Mouse (Mus musculus) heart, postnatal 0 days (tissue): Measurements from ENCODE around the gene Col12a1. TPM values are rescaled to one million over a fixed set of nuclear protein-coding genes. Genes with fewer than 3 reads are reported as not detected.

Experiments
- ATAC-seq: fragments of 200-750 bp; cut with Nextera tagmentation; 2 replicates; pipeline ENCODE4 v1.8.0; 2017; ENCODE audit warnings: low read depth, moderate number of reproducible peaks, moderate library complexity; ENCODE audit not compliant: insufficient read depth
- DNase-seq: peaks from one replicate; pipeline ENCODE4 v3.0.0-alpha.2; 2016; ENCODE audit warnings: low spot score
- H3K27ac ChIP-seq: fragments of 300-500 bp; sonication (generic); 2 replicates; pipeline ENCODE4 v1.5.1; 2014; ENCODE audit warnings: low read depth, mild to moderate bottlenecking
- H3K27me3 ChIP-seq: fragments of 300-500 bp; sonication (generic); 2 replicates; pipeline ENCODE4 v1.6.1; 2014; ENCODE audit warnings: low read length, mixed read lengths; ENCODE audit not compliant: control insufficient read depth, insufficient read depth
- H3K36me3 ChIP-seq: fragments of 300-500 bp; sonication (generic); replicated peaks from 2 replicates; pipeline ENCODE4 v1.6.1; 2014; ENCODE audit warnings: low read length, mixed read lengths; ENCODE audit not compliant: control insufficient read depth, insufficient read depth
- H3K4me1 ChIP-seq: fragments of 300-500 bp; sonication (generic); 2 replicates; pipeline ENCODE4 v1.6.1; 2014; ENCODE audit warnings: antibody characterized with exemption; ENCODE audit not compliant: control insufficient read depth, insufficient read depth
- H3K4me2 ChIP-seq: fragments of 300-500 bp; sonication (generic); 2 replicates; pipeline ENCODE4 v1.6.1; 2014; ENCODE audit warnings: low read depth, mild to moderate bottlenecking, low read length, moderate library complexity
- H3K4me3 ChIP-seq: fragments of 300-500 bp; sonication (generic); 2 replicates; pipeline ENCODE4 v1.5.1; 2014; ENCODE audit warnings: low read depth, low read length
- H3K9ac ChIP-seq: fragments of 300-500 bp; sonication (generic); replicated peaks from 2 replicates; pipeline ENCODE4 v1.6.1; 2014; ENCODE audit warnings: low read depth, low read length, mixed read lengths
- H3K9me3 ChIP-seq: fragments of 300-500 bp; sonication (generic); replicated peaks from 2 replicates; pipeline ENCODE4 v1.6.1; 2016; ENCODE audit warnings: low read length; ENCODE audit not compliant: control insufficient read depth
- CTCF ChIP-seq: IDR thresholded peaks from 2 replicates; pipeline ENCODE4 v1.5.1; 2016; ENCODE audit warnings: antibody characterized with exemption, control low read depth, low read depth
- EP300 ChIP-seq: IDR thresholded peaks from 2 replicates; pipeline ENCODE4 v1.6.1; 2016; ENCODE audit warnings: antibody characterized with exemption, low read depth
- WGBS: fragments of 180-500 bp; shearing (Covaris S2); extraction: QIAGEN DNeasy Blood & Tissue Kit; methylation state at CpG from one replicate; pipeline ENCODE4 v1.1.7; 2014; 5-methylcytosine and 5-hydroxymethylcytosine counted together
- polyA plus RNA-seq: library from polyadenylated mRNA; unstranded; fragments of >200 nt; fragmentation: Nextera tagmentation; extraction: Ambion mirVana; gene quantifications from 2 replicates; pipeline ENCODE4 v1.2.1, GENCODE M21; 2015
- total RNA-seq: library from RNA; depleted of rRNA; stranded (reverse); fragments of >200 nt; gene quantifications from 2 replicates; pipeline ENCODE4 v1.2.3, GENCODE M21; 2014; ENCODE audit warnings: low replicate concordance

Gene Col12a1
- total and polyA plus RNA-seq, 2 experiments from 2014 or later = 5.5 to 36.7 TPM

DNA sequence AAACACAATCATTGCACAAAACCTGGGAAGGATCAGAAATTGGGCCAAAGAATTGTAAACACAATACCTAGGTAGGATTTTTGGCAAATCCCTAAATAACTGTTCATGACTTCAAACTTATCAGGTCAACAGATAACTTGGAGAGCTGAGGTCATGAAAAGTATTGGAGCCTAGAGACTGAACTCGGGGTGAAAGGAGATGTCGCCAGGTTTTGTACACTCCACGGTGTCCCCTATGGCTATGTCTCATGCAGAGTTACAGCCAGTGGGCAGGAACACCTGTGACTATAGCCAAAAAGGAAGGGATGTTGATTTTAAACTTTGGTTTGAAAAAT is 118.4 kb downstream of the Col12a1 start:
- WGBS = 44% methylated on average over 3 of the region's 3 CpGs
- H3K36me3 ChIP-seq = no peaks in the 10 kb centered on the region
- H3K9me3 ChIP-seq = no peaks in the 10 kb centered on the region
- H3K4me2 ChIP-seq = no peak overlapping the region
- ATAC-seq = no peak
- no peaks in the 10 kb centered on the region for H3K27me3 ChIP-seq
- H3K4me1 ChIP-seq = no peaks in the 10 kb centered on the region
- TF ChIP-seq CTCF (no peak), EP300 (no peak)
- H3K4me3 ChIP-seq = no peak overlapping the region
- DNase-seq = no peak
- no peak overlapping the region for H3K9ac ChIP-seq
- H3K27ac ChIP-seq = no peak overlapping the region

DNA sequence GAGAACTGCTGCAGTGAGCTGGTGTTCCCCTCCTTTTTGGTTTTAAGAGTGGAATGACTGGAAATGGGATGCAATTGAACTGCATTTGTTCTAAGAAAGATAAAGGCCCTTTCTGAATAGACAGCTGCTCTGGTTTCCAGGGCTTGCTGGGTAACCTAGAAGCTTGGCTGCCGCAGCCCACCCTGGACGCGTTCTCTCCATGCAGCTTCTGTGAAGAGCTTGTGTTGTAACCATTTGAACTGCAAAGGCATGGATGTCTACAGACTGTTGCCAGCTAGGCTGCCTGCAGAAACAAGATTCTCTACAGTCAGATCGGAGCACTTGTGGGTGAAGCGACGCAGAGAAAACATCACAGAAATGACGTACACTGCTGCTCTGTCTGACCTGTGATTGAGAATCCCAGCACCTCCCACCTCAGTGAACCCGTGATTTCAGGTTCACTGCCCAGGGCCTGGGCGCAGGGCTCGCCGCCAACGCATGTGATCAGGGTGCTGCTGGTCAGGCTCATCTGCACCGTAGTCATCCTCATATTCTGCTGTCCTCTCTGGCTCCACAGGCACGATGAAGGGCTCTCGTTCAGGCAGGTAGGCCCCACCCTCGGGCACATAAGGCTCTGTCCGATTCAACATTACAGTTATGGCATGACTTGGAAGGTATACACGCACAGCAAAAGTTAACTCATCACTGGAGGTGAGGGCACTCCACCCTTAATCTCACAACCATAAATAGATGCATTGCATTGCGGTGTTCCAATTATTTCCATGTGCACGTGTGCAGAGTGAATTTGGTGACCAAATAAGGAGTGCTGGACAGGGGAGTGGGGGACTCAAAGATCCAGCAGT is 119.0 kb downstream of the Col12a1 start:
- H3K9ac ChIP-seq = no peak overlapping the region
- H3K4me1 ChIP-seq = no peaks in the 10 kb centered on the region
- peak; percentile 66 for ATAC-seq
- peak overlapping the region; percentile 11; the same call in 1 of the 2 replicates for H3K4me2 ChIP-seq
- H3K27me3 ChIP-seq = no peaks in the 10 kb centered on the region
- no peak for TF ChIP-seq CTCF
- no peak for TF ChIP-seq EP300
- 66% methylated on average over 20 of the region's 20 CpGs for WGBS
- no peak overlapping the region for H3K4me3 ChIP-seq
- peak overlapping the region; percentile 53; the same call in 1 of the 2 replicates for H3K27ac ChIP-seq
- DNase-seq = peak; percentile 26
- no peaks in the 10 kb centered on the region for H3K36me3 ChIP-seq
- H3K9me3 ChIP-seq = no peaks in the 10 kb centered on the region

DNA sequence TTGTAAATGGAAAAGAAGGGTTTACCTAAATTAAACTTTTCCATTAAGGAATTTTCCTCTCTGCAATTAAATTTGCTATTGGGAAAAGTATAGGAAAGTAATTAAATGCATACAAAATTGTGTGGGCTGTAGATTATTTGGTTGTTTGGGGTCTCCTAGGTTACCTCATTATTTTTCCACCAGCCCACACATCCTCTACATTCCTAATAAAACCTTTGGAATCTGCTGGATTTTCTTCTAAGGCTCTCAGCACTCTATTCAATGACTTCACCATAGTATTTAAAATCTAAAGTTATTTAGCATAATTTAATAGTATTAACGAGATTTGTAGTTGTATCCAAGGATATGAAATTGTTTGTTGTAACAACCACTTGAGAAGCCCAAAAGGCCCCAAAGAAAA is 120.1 kb downstream of the Col12a1 start:
- no peak overlapping the region for H3K27ac ChIP-seq
- H3K4me3 ChIP-seq = no peak overlapping the region
- no peaks in the 10 kb centered on the region for H3K27me3 ChIP-seq
- no peak for TF ChIP-seq CTCF
- no peak for TF ChIP-seq EP300
- no peaks in the 10 kb centered on the region for H3K4me1 ChIP-seq
- no peak overlapping the region for H3K9ac ChIP-seq
- no peaks in the 10 kb centered on the region for H3K36me3 ChIP-seq
- no peaks in the 10 kb centered on the region for H3K9me3 ChIP-seq
- ATAC-seq = no peak
- no peak overlapping the region for H3K4me2 ChIP-seq
- no peak for DNase-seq
- WGBS = 70% methylated on average over 1 of the region's 1 CpGs

DNA sequence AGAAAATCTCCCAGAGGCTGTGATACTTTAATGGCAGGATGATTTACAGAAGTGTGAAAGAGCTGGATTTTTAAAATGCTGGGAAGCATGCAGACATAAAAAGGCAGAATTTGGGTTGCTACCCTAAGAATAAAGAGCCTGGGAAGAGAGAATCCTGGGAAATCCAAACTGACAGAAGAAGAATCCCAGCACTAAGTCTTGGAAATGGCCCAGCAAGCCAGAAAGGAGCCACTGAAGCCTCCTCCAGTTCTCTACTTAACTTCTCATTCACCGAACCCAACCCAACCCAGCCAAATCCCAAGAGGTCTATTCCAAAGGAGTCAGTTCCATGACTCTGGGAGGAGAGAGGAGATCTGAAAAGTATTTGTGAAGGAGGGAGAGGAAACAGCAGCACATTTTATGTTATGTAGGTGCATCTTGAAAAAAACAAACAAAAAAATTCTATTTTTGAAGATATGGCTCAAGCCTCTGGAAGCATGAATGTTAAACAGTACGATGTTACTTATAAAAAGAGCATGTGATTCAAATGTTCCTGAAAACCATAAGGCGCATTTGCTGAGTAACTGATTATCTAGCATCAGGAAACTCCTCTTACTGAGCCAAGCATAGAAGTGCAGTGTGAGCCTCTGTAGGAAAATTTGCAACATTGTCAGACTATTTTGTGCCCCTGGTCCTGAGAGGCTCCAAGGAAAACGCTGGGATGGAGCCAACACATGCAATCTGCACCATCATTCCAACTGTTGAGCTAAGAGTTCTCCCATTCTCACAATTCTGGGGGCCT is 132.0 kb downstream of the Col12a1 start:
- no peak overlapping the region for H3K9ac ChIP-seq
- WGBS = 65% methylated on average over 4 of the region's 4 CpGs

DNA sequence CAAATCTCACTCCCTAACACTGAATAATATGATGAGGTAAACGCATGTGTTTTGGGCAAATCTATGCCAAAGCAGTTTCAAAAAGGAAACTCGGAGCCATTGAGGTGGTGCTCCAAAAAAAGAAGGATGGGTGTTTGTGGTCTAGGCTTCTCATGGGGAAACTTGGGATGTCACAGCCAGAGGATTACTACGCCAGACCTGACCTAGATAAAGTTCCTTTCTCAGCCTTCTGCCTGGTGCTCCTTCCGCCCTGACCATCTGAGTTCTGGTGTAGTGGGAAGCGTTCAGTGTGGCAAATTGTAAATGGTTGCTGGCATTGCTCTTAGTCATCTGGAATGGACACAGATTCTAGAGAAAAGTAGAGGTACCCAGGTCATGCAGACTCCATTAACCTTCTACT is 151.8 kb downstream of the Col12a1 start:
- 77% methylated on average over 5 of the region's 5 CpGs for WGBS
- TF ChIP-seq EP300 (no peak), CTCF (no peak)
- Histone ChIP-seq H3K4me2 (no peak overlapping the region), H3K9ac (no peak overlapping the region), H3K9me3 (no peaks in the 10 kb centered on the region), H3K36me3 (no peaks in the 10 kb centered on the region), H3K4me1 (no peaks in the 10 kb centered on the region), H3K27me3 (no peaks in the 10 kb centered on the region), H3K4me3 (no peak overlapping the region), H3K27ac (no peak overlapping the region)
- DNase-seq (no peak), ATAC-seq (no peak)

More for the DNA sequence above, 132.0 kb downstream of the Col12a1 start:
- ATAC-seq = no peak
- Histone ChIP-seq H3K27ac (no peak overlapping the region), H3K4me2 (no peak overlapping the region), H3K4me1 (no peaks in the 10 kb centered on the region), H3K27me3 (no peaks in the 10 kb centered on the region), H3K4me3 (no peak overlapping the region), H3K36me3 (no peaks in the 10 kb centered on the region), H3K9me3 (no peaks in the 10 kb centered on the region)
- no peak for TF ChIP-seq EP300
- DNase-seq = no peak
